Mouse (Mus musculus): ENCODE data around the gene Bsdc1.

- TF ChIP-seq CTCF (IDR thresholded peaks at IDR 0.05; ENCODE audit: low read depth) = peak; percentile 86
- no peak for TF ChIP-seq EP300 (IDR thresholded peaks at IDR 0.05; ENCODE audit: low read depth)
Measured at GRCm38 (mm10) chr4:129514300-129514898, 53.0 kb downstream of the Bsdc1 start.
